11 mouse cellular contexts compared by ENCODE assay signal in the genomic region with DNA sequence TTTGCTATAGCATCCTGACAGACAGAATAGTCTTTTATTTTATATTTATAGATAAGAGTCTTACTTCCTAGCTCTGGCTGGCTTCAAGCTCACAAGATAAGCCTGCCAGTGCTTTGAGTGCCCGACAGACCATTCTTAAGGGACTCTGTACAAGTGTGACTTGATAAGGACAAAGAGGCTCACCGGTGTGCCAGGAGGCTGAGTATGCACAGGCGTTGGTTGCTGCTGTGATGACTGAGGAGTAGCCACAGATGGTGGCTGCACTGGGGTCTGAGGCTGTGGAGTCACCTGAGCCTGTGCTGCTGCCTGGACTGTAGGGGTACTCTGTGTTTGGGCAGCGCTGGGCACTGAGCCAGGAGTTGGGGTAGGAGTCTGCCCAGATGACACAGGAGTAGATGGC. TPM values are rescaled to one million over a fixed set of nuclear protein-coding genes. Genes with fewer than 3 reads are reported as not detected.
A peak's percentile ranks its signal among the peaks of the same experiment; 100 is the strongest.
DNase-seq lines count a peak whose midpoint lies in the region; ATAC-seq and TF ChIP-seq lines count a peak whose summit lies in the region.
"Had no signal": no experiment of that assay in that cellular context is flagged by ENCODE, and none has a peak within 500 bp of the region (broad histone marks: within the 10 kb centered on the region; RNA-seq: fewer than 3 reads in every experiment).

No protein-coding gene starts in this region.

- in situ Hi-C loops in ES-E14 (cut with MboI; ENCODE audit: low sequenced_read_pairs in 2 of 2, unreplicated experiment in 2 of 2): no loop called here

- TF ChIP-seq EP300 in MEL (IDR thresholded peaks at IDR 0.05; ENCODE audit: low read depth in 1 of 2, low read length in 2 of 2): peak; percentile 33 to 41; a peak in 3 of 4 replicates

- H3K36me3 ChIP-seq in heart, embryonic 14.5 days (ENCODE audit: control insufficient read depth, insufficient read depth, low read length): peaks cover 96% of the 10 kb centered on the region
- H3K36me3 ChIP-seq in heart, embryonic 10.5 days: peaks cover 95% of the 10 kb centered on the region
- H3K36me3 ChIP-seq in ES-E14 (ENCODE audit: control insufficient read depth, insufficient read depth, low read length, poor library complexity, severe bottlenecking) (peaks cover 31% of the 10 kb centered on the region), MEL (ENCODE audit: control insufficient read depth in 1 of 2, insufficient read depth in 2 of 2, low read length in 2 of 2) (peaks cover 5 to 9% of the 10 kb centered on the region in 2 experiments)
- peaks cover 78% of the 10 kb centered on the region for H3K36me3 ChIP-seq in intestine, postnatal 0 days (ENCODE audit: control insufficient read depth, insufficient read depth)
- H3K36me3 ChIP-seq in forebrain, embryonic 12.5 days (replicated peaks): peaks cover 90% of the 10 kb centered on the region

- H3K9me3 ChIP-seq in heart, embryonic 14.5 days (ENCODE audit: control insufficient read depth, low read length): no peaks in the 10 kb centered on the region
- no peaks in the 10 kb centered on the region for H3K9me3 ChIP-seq in heart, embryonic 10.5 days
- H3K9me3 ChIP-seq in ES-E14 (ENCODE audit: control insufficient read depth, insufficient read depth, low read depth, low read length) (no peaks in the 10 kb centered on the region), MEL (replicated peaks; ENCODE audit: insufficient read depth, low read length) (no peaks in the 10 kb centered on the region)
- no peaks in the 10 kb centered on the region for H3K9me3 ChIP-seq in intestine, postnatal 0 days (ENCODE audit: control insufficient read depth)
- H3K9me3 ChIP-seq in forebrain, embryonic 12.5 days: no peaks in the 10 kb centered on the region

- 23% methylated on average over 4 of the region's 4 CpGs for WGBS in heart, embryonic 14.5 days
- WGBS in heart, embryonic 10.5 days: 44% methylated on average over 4 of the region's 4 CpGs
- 71% methylated on average over 4 of the region's 4 CpGs for WGBS in intestine, postnatal 0 days
- 96% methylated on average over 4 of the region's 4 CpGs for WGBS in forebrain, embryonic 12.5 days

- DNase-seq in heart, embryonic 10.5 days (ENCODE audit: low spot score): no peak
- DNase-seq in ES-E14 (ENCODE audit: low read depth, low spot score) (no peak), MEL (ENCODE audit: low read depth, low spot score) (peak; percentile 76)
- no peak for DNase-seq in urinary bladder, adult 2 months (ENCODE audit: low spot score)
- no peak for DNase-seq in frontal cortex, postnatal 25 days (ENCODE audit: low spot score in 2 of 2)
- DNase-seq: cerebellum, adult 11-12 months; thymus, postnatal 4 days had no signal

- peak; percentile 82 for ATAC-seq in heart, embryonic 14.5 days (ENCODE audit: insufficient number of reproducible peaks, insufficient read depth, low FRiP score, low read depth)
- peak; percentile 56 for ATAC-seq in intestine, postnatal 0 days
- ATAC-seq in forebrain, embryonic 12.5 days (ENCODE audit: low FRiP score): no peak

- H3K9ac ChIP-seq in heart, embryonic 14.5 days (ENCODE audit: low read length): no peak overlapping the region
- no peak overlapping the region for H3K9ac ChIP-seq in ES-E14 (ENCODE audit: insufficient read depth, low read depth, low read length, poor library complexity, severe bottlenecking)
- no peak overlapping the region for H3K9ac ChIP-seq in MEL (ENCODE audit: control insufficient read depth, low read depth, low read length, poor library complexity, severe bottlenecking)
- H3K9ac ChIP-seq in intestine, postnatal 0 days (ENCODE audit: low read depth, low read length): no peak overlapping the region
- H3K9ac ChIP-seq in forebrain, embryonic 12.5 days: no peak overlapping the region

- no peak for TF ChIP-seq RAD21 in MEL (IDR thresholded peaks at IDR 0.05; ENCODE audit: low read depth, low read length)

- no peak overlapping the region for H3K4me2 ChIP-seq in heart, embryonic 14.5 days (ENCODE audit: low read length)
- no peak overlapping the region for H3K4me2 ChIP-seq in intestine, postnatal 0 days (replicated peaks; ENCODE audit: low read depth)
- H3K4me2 ChIP-seq in forebrain, embryonic 12.5 days: no peak overlapping the region

- H3K27ac ChIP-seq in heart, embryonic 14.5 days (replicated peaks in 1 of 2; ENCODE audit: control insufficient read depth in 1 of 2, insufficient read depth in 1 of 2, low read depth in 2 of 2, low read length in 2 of 2): peak overlapping the region; percentile 15 to 61; a peak in 3 of 4 replicates
- no peak overlapping the region for H3K27ac ChIP-seq in heart, embryonic 10.5 days
- peak overlapping the region; percentile 40; the same call in 1 of the 2 replicates for H3K27ac ChIP-seq in ES-E14 (ENCODE audit: insufficient read depth, low read depth, low read length, poor library complexity, severe bottlenecking)
- H3K27ac ChIP-seq in MEL (ENCODE audit: control insufficient read depth, low read depth, low read length): no peak overlapping the region
- peak overlapping the region; percentile 54 for H3K27ac ChIP-seq in intestine, postnatal 0 days (ENCODE audit: low read depth, low read length)
- H3K27ac ChIP-seq in forebrain, embryonic 12.5 days: no peak overlapping the region

- H3K79me2 ChIP-seq in MEL (ENCODE audit: control insufficient read depth, insufficient read depth, low read length, poor library complexity): no peaks in the 10 kb centered on the region

- H3K4me1 ChIP-seq in heart, embryonic 14.5 days (ENCODE audit: control insufficient read depth in 2 of 2, insufficient read depth in 2 of 2, low read length in 2 of 2): peaks cover 5% of the 10 kb centered on the region in 2 experiments; a peak in 3 of 4 replicates
- H3K4me1 ChIP-seq in heart, embryonic 10.5 days: peaks cover 6% of the 10 kb centered on the region
- H3K4me1 ChIP-seq in ES-E14 (ENCODE audit: control insufficient read depth in 2 of 2, insufficient read depth in 2 of 2, low read length in 2 of 2, poor library complexity in 1 of 2): no peaks in the 10 kb centered on the region
- H3K4me1 ChIP-seq in MEL (ENCODE audit: control insufficient read depth in 1 of 2, insufficient read depth in 2 of 2, low read length in 2 of 2): peaks cover 3 to 5% of the 10 kb centered on the region in 2 experiments; a peak in 3 of 4 replicates
- H3K4me1 ChIP-seq in intestine, postnatal 0 days (replicated peaks; ENCODE audit: control insufficient read depth, insufficient read depth, low read length): no peaks in the 10 kb centered on the region
- no peaks in the 10 kb centered on the region for H3K4me1 ChIP-seq in forebrain, embryonic 12.5 days

- H3K4me3 ChIP-seq in heart, embryonic 14.5 days (ENCODE audit: control insufficient read depth in 1 of 2, insufficient read depth in 1 of 2, low read depth in 1 of 2, low read length in 2 of 2): no peak overlapping the region
- H3K4me3 ChIP-seq in heart, embryonic 10.5 days: no peak overlapping the region
- H3K4me3 ChIP-seq in ES-E14 (ENCODE audit: insufficient read depth in 1 of 2, low read depth in 1 of 2, low read length in 2 of 2, poor library complexity in 1 of 2, severe bottlenecking in 1 of 2) (no peak overlapping the region), MEL (ENCODE audit: control insufficient read depth in 1 of 2, insufficient read depth in 1 of 2, low read depth in 2 of 2, low read length in 2 of 2) (no peak overlapping the region)
- H3K4me3 ChIP-seq in intestine, postnatal 0 days (ENCODE audit: low read depth, low read length): no peak overlapping the region
- H3K4me3 ChIP-seq in forebrain, embryonic 12.5 days (replicated peaks): no peak overlapping the region
- H3K4me3 ChIP-seq: erythroblast, embryonic 14.5 days had no signal

- TF ChIP-seq CTCF in MEL (IDR thresholded peaks at IDR 0.05 in 2 of 3, conservative IDR thresholded peaks at IDR 0.05 in 1 of 3; ENCODE audit: control insufficient read depth in 1 of 3, insufficient read depth in 1 of 3, low read depth in 2 of 3, low read length in 3 of 3, poor library complexity in 1 of 3, severe bottlenecking in 1 of 3): no peak
- TF ChIP-seq CTCF in intestine, postnatal 0 days (IDR thresholded peaks at IDR 0.05; ENCODE audit: low read depth): no peak

- no peaks in the 10 kb centered on the region for H3K27me3 ChIP-seq in heart, embryonic 14.5 days (ENCODE audit: control insufficient read depth, insufficient read depth, low read length)
- no peaks in the 10 kb centered on the region for H3K27me3 ChIP-seq in heart, embryonic 10.5 days (ENCODE audit: insufficient read depth, poor library complexity, severe bottlenecking)
- H3K27me3 ChIP-seq in MEL (ENCODE audit: control insufficient read depth in 1 of 2, insufficient read depth in 2 of 2, low read length in 2 of 2): no peaks in the 10 kb centered on the region
- H3K27me3 ChIP-seq in intestine, postnatal 0 days (replicated peaks; ENCODE audit: control insufficient read depth, insufficient read depth, low read length): no peaks in the 10 kb centered on the region
- no peaks in the 10 kb centered on the region for H3K27me3 ChIP-seq in forebrain, embryonic 12.5 days

- TF ChIP-seq POLR2A in MEL (IDR thresholded peaks at IDR 0.05; ENCODE audit: control insufficient read depth in 1 of 2, insufficient read depth in 1 of 2, low read depth in 1 of 2, low read length in 2 of 2, poor library complexity in 1 of 2): no peak

TF ChIP-seq in ES-E14, 5 proteins besides CTCF, POLR2A, EP300 and RAD21 (continues in another document):
- no peak for TF ChIP-seq CHD2 (IDR thresholded peaks at IDR 0.05; ENCODE audit: low read depth, low read length)
- no peak for TF ChIP-seq ZC3H11A (IDR thresholded peaks at IDR 0.05; ENCODE audit: borderline replicate concordance, low read depth, low read length)
- TF ChIP-seq ZNF384 (IDR thresholded peaks at IDR 0.05; ENCODE audit: low read depth, low read length): no peak
- no peak for TF ChIP-seq HCFC1 (IDR thresholded peaks at IDR 0.05; ENCODE audit: borderline replicate concordance, insufficient read depth, low read length)

TF ChIP-seq in MEL, 35 proteins besides CTCF, POLR2A, EP300 and RAD21 (continues in another document):
- TF ChIP-seq GABPA (IDR thresholded peaks at IDR 0.05; ENCODE audit: low read depth, low read length): no peak
- TF ChIP-seq TCF12 (IDR thresholded peaks at IDR 0.05; ENCODE audit: low read depth, low read length): peak; percentile 29; the same call in 1 of the 2 replicates
- peak; percentile 42; the same call in 1 of the 2 replicates for TF ChIP-seq RCOR1 (IDR thresholded peaks at IDR 0.05; ENCODE audit: low read depth, low read length)
- no peak for TF ChIP-seq TBP (IDR thresholded peaks at IDR 0.05; ENCODE audit: low read depth, low read length)

RNA-seq across cellular contexts. Expression of a gene that starts 39.4 kb away (rescaled TPM):
- polyA plus RNA-seq in heart, embryonic 14.5 days (2014; fragmentation: Nextera tagmentation; extraction: Ambion mirVana): 117 and 122 TPM in 2 replicates
- 105 and 112 TPM in 2 replicates for polyA plus RNA-seq in heart, embryonic 10.5 days (2016; fragmentation: Nextera tagmentation; extraction: Ambion mirVana)
- total RNA-seq in ES-E14 (2012; rRNA removed) (157 and 174 TPM in 2 replicates), MEL (2012; rRNA removed) (120 and 128 TPM in 2 replicates)
- 100 to 1,000 TPM; 214 to 299 TPM for polyA plus RNA-seq in MEL (2012; ENCODE audit: insufficient read depth in 1 of 2, insufficient read length in 2 of 2, low read depth in 1 of 2, low replicate concordance in 2 of 2, missing spikeins in 1 of 2)
- 33.9 and 35.3 TPM in 2 replicates for polyA plus RNA-seq in intestine, postnatal 0 days (2015; fragmentation: Nextera tagmentation; extraction: Ambion mirVana)
- 76.9 and 84.2 TPM in 2 replicates for polyA plus RNA-seq in urinary bladder, adult 2 months (2012; rRNA removed)
- polyA plus RNA-seq in forebrain, embryonic 12.5 days (2016; fragmentation: Nextera tagmentation; extraction: Ambion mirVana): 63.1 and 68.3 TPM in 2 replicates

Comparison
In these comparisons a context has a peak if more than half of its experiments do, and no peak if none do; other contexts are left out.
1. H3K27ac ChIP-seq: peak in heart, embryonic 14.5 days (2 of 2), ES-E14 (single experiment) and intestine, postnatal 0 days (single experiment); none in heart, embryonic 10.5 days (single experiment), MEL (single experiment) and forebrain, embryonic 12.5 days (single experiment).